Mouse (Mus musculus): ENCODE measurements around the gene Abcc6. TPM values are rescaled to one million over a fixed set of nuclear protein-coding genes. Genes with fewer than 3 reads are reported as not detected.

Abcc6 gene
- 0.27 TPM in 2 replicates for polyA plus RNA-seq (2015; fragmentation: Nextera tagmentation; extraction: Ambion mirVana)

GRCm38 (mm10) chr7:46030145-46030488 lies at the start of gene Abcc6:
Abcc6 (minus strand) TSS chr7:46030302.
- Histone ChIP-seq H3K36me3 (no peaks in the 10 kb centered on the region), H3K4me2 (replicated peaks) (no peak within 1 kb of the TSS), H3K9ac (replicated peaks) (no peak within 1 kb of the TSS), H3K4me1 (peaks cover 11% of the 10 kb centered on the region), H3K27me3 (no peaks in the 10 kb centered on the region), H3K4me3 (no peak within 1 kb of the TSS), H3K9me3 (no peaks in the 10 kb centered on the region), H3K27ac (replicated peaks) (no peak within 1 kb of the TSS)
- whole genome bisulfite sequencing, result 6% methylated on average over 11 of the region's 11 CpGs
- ATAC-seq (replicated peaks), result no peak

DNA sequence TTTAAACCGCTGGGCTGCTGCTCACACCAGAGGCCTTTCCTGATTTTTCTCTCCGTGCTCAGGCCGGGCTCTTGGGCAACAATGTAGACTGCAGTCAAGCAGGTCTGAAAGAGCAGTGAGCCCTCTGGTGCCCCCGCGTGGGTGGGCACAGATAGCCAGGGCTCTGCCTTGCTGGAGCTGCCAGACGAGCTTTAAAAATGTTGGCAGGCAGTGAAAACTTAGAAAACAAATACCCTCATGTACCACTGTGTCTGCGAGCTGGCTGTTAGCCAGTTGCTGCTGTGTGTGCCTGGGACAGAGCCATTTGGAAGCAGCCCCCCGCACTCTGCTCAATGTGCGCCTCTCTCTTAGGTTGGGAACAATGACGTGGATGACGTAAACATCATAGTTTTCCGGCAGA lies 47.6 kb upstream of the Abcc6 start:
- H3K4me3 ChIP-seq, result no peak overlapping the region
- H3K4me1 ChIP-seq, result peaks cover 4% of the 10 kb centered on the region; the same call in 1 of the 2 replicates
- no peaks in the 10 kb centered on the region for H3K27me3 ChIP-seq
- peak; percentile 81 for ATAC-seq (replicated peaks)
- no peak overlapping the region for H3K27ac ChIP-seq (replicated peaks)
- H3K36me3 ChIP-seq, result peaks cover 54% of the 10 kb centered on the region
- H3K4me2 ChIP-seq (replicated peaks), result no peak overlapping the region
- H3K9me3 ChIP-seq, result no peaks in the 10 kb centered on the region
- WGBS, result 48% methylated on average over 12 of the region's 12 CpGs
- H3K9ac ChIP-seq (replicated peaks), result no peak overlapping the region

DNA sequence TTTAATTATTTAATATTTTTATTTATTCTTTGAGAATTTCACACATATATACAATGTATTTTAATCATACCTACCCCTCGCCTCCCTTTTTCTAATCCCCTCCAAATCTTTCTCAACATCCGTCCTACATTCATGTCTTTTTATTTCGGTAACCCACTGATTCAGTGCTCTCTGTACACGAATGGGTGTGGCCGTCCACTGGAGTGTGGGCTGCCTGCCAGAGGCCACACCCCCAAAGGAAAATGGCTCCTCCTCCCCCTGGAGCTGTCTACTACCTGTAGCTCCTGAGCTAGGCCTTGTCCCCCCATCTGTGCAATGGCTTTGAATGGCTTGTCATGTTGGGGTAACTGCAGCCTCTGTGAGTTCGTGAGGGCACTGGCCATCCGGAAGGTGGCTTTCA lies 46.7 kb upstream of the Abcc6 start:
- Histone ChIP-seq H3K9me3 (no peaks in the 10 kb centered on the region), H3K4me1 (peaks cover 4% of the 10 kb centered on the region; the same call in 1 of the 2 replicates), H3K9ac (replicated peaks) (no peak overlapping the region), H3K27ac (replicated peaks) (no peak overlapping the region), H3K4me2 (replicated peaks) (no peak overlapping the region), H3K4me3 (no peak overlapping the region), H3K36me3 (peaks cover 54% of the 10 kb centered on the region), H3K27me3 (no peaks in the 10 kb centered on the region)
- WGBS, result 87% methylated on average over 7 of the region's 7 CpGs
- ATAC-seq (replicated peaks), result no peak

DNA sequence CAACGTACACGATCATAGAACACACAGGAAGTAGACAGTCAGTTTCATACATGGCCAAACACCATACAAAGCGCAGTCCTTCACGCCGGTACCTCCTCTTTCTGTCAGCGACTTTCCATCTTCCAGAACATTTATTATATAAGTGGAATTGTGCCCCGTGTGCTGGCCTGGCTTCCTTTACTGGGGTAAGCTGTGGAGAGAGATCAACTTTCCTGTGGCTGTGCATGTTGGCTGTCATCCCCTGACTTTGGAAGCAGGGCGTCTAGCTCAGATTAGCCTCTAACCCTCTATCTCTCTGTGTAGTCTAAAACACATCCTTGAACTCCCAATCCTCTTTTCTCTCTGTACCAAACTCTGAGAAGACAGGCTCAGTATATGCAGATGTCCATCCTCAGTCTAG lies 38.7 kb upstream of the Abcc6 start:
- peaks cover 71% of the 10 kb centered on the region for H3K36me3 ChIP-seq
- no peaks in the 10 kb centered on the region for H3K4me1 ChIP-seq
- ATAC-seq (replicated peaks), result no peak
- no peaks in the 10 kb centered on the region for H3K27me3 ChIP-seq
- H3K9me3 ChIP-seq, result no peaks in the 10 kb centered on the region
- no peak overlapping the region for H3K27ac ChIP-seq (replicated peaks)
- no peak overlapping the region for H3K9ac ChIP-seq (replicated peaks)
- H3K4me2 ChIP-seq (replicated peaks), result no peak overlapping the region
- WGBS, result 94% methylated on average over 8 of the region's 8 CpGs
- no peak overlapping the region for H3K4me3 ChIP-seq

DNA sequence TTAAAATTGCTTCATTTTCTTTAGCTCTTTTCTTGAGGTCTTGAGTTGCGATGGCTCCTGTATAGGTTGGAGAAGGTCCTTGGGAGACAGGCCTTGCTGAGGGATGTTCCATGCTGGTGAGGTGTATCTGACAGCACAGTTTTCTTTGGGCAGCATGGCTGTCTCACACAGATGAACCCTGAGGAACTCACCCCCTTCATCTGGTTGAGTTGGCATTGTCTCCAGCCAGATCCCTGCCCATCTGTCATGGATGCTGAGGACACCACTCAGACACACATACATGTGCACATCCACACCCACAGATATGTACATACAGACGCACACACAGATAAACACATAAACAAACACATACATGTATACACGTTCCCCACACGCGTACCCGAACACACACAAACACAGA lies 33.2 kb upstream of the Abcc6 start:
- Histone ChIP-seq H3K36me3 (peaks cover 53% of the 10 kb centered on the region), H3K27me3 (no peaks in the 10 kb centered on the region), H3K4me3 (no peak overlapping the region), H3K27ac (replicated peaks) (no peak overlapping the region), H3K9me3 (no peaks in the 10 kb centered on the region), H3K9ac (replicated peaks) (no peak overlapping the region), H3K4me1 (no peaks in the 10 kb centered on the region), H3K4me2 (replicated peaks) (no peak overlapping the region)
- 97% methylated on average over 6 of the region's 6 CpGs for WGBS
- ATAC-seq (replicated peaks), result no peak

GRCm38 (mm10) chr7:46061614-46062013 lies 31.5 kb upstream of the Abcc6 start:
- H3K27me3 ChIP-seq, result no peaks in the 10 kb centered on the region
- H3K4me2 ChIP-seq (replicated peaks), result no peak overlapping the region
- H3K9me3 ChIP-seq, result no peaks in the 10 kb centered on the region
- no peak for ATAC-seq (replicated peaks)
- no peaks in the 10 kb centered on the region for H3K4me1 ChIP-seq
- WGBS, result 97% methylated on average over 16 of the region's 16 CpGs
- H3K9ac ChIP-seq (replicated peaks), result no peak overlapping the region
- H3K36me3 ChIP-seq, result peaks cover 58% of the 10 kb centered on the region
- H3K4me3 ChIP-seq, result no peak overlapping the region
- H3K27ac ChIP-seq (replicated peaks), result no peak overlapping the region

- no peak overlapping the region for H3K4me3 ChIP-seq
- H3K27ac ChIP-seq (replicated peaks), result no peak overlapping the region
- no peak for ATAC-seq (replicated peaks)
- H3K4me1 ChIP-seq, result no peaks in the 10 kb centered on the region
- no peak overlapping the region for H3K4me2 ChIP-seq (replicated peaks)
- WGBS, result 98% methylated on average over 8 of the region's 8 CpGs
- no peaks in the 10 kb centered on the region for H3K9me3 ChIP-seq
- peaks cover 51% of the 10 kb centered on the region for H3K36me3 ChIP-seq
- H3K27me3 ChIP-seq, result no peaks in the 10 kb centered on the region
- no peak overlapping the region for H3K9ac ChIP-seq (replicated peaks)
These were observed 30.6 kb upstream of the Abcc6 start for GRCm38 (mm10) chr7:46060688-46061087.

DNA sequence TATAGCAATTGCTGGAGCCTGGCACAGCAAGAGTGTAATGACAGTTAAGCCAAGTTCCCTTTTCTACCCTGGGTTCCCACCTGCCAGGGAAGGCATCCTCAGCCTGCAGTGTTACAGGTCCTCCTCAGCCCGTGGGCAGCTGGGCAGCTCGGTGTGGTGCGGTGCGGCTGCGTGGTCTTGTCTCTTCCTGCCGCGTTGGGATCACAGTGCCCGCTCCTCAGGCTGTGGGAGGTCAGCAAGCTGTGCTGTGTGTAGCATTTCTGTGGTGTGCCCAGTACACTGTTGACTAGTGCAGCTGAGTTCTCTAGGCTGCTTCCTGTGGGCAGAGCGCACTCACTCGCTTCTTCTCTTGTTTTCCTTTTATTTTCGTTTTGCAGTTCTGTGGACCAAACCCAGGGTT lies 28.8 kb upstream of the Abcc6 start:
- no peak overlapping the region for H3K27ac ChIP-seq (replicated peaks)
- no peak overlapping the region for H3K4me2 ChIP-seq (replicated peaks)
- H3K9me3 ChIP-seq, result no peaks in the 10 kb centered on the region
- H3K4me3 ChIP-seq, result no peak overlapping the region
- peaks cover 61% of the 10 kb centered on the region for H3K36me3 ChIP-seq
- no peaks in the 10 kb centered on the region for H3K4me1 ChIP-seq
- H3K9ac ChIP-seq (replicated peaks), result no peak overlapping the region
- no peaks in the 10 kb centered on the region for H3K27me3 ChIP-seq
- ATAC-seq (replicated peaks), result no peak
- WGBS, result 96% methylated on average over 11 of the region's 11 CpGs

DNA sequence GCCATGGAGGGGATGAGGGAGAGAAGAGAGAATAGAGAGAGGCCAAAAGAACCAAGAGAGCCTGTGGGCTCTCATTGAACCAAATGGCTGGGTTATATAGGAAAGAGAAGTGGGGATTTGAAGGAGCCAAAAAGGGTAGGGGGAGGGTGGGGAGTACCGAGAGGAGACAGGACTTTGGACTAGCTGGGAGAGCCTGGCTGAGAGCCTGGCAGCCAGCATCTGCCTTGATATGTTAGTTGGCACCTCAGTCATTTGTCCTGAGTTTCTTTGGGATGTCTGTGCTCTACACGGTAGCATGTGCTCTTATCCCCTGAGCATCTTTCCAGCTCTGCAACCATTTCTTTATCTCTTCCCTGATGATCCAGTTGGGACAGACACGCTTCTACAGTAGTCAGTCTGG lies 23.5 kb upstream of the Abcc6 start:
- Histone ChIP-seq H3K36me3 (peaks cover 54% of the 10 kb centered on the region), H3K27me3 (no peaks in the 10 kb centered on the region), H3K4me1 (no peaks in the 10 kb centered on the region), H3K9me3 (no peaks in the 10 kb centered on the region), H3K4me2 (replicated peaks) (no peak overlapping the region), H3K9ac (replicated peaks) (no peak overlapping the region), H3K27ac (replicated peaks) (peak overlapping the region; percentile 37), H3K4me3 (no peak overlapping the region)
- ATAC-seq (replicated peaks), result no peak
- 70% methylated on average over 3 of the region's 3 CpGs for WGBS

GRCm38 (mm10) chr7:46052161-46052821 lies 22.2 kb upstream of the Abcc6 start:
- ATAC-seq (replicated peaks), result 0 out of 2 replicates have a peak, but pooled peaks have one; percentile 60
- Histone ChIP-seq H3K27me3 (no peaks in the 10 kb centered on the region), H3K4me3 (no peak overlapping the region), H3K9me3 (no peaks in the 10 kb centered on the region), H3K9ac (replicated peaks) (no peak overlapping the region), H3K27ac (replicated peaks) (no peak overlapping the region), H3K36me3 (peaks cover 53% of the 10 kb centered on the region), H3K4me1 (no peaks in the 10 kb centered on the region), H3K4me2 (replicated peaks) (no peak overlapping the region)
- 80% methylated on average over 4 of the region's 4 CpGs for WGBS

GRCm38 (mm10) chr7:46049981-46050380 lies 19.9 kb upstream of the Abcc6 start:
- H3K4me1 ChIP-seq, result no peaks in the 10 kb centered on the region
- 80% methylated on average over 7 of the region's 7 CpGs for WGBS
- no peak overlapping the region for H3K27ac ChIP-seq (replicated peaks)
- no peaks in the 10 kb centered on the region for H3K27me3 ChIP-seq
- H3K4me2 ChIP-seq (replicated peaks), result no peak overlapping the region
- no peak for ATAC-seq (replicated peaks)
- peaks cover 61% of the 10 kb centered on the region for H3K36me3 ChIP-seq
- no peaks in the 10 kb centered on the region for H3K9me3 ChIP-seq
- H3K4me3 ChIP-seq, result no peak overlapping the region
- no peak overlapping the region for H3K9ac ChIP-seq (replicated peaks)

- Histone ChIP-seq H3K27ac (replicated peaks) (no peak overlapping the region), H3K4me3 (no peak overlapping the region), H3K9me3 (no peaks in the 10 kb centered on the region), H3K27me3 (no peaks in the 10 kb centered on the region), H3K9ac (replicated peaks) (no peak overlapping the region), H3K36me3 (peaks cover 58% of the 10 kb centered on the region), H3K4me2 (replicated peaks) (no peak overlapping the region), H3K4me1 (no peaks in the 10 kb centered on the region)
- no peak for ATAC-seq (replicated peaks)
- 91% methylated on average over 13 of the region's 13 CpGs for WGBS
These were observed 17.9 kb upstream of the Abcc6 start for GRCm38 (mm10) chr7:46047873-46048562.

DNA sequence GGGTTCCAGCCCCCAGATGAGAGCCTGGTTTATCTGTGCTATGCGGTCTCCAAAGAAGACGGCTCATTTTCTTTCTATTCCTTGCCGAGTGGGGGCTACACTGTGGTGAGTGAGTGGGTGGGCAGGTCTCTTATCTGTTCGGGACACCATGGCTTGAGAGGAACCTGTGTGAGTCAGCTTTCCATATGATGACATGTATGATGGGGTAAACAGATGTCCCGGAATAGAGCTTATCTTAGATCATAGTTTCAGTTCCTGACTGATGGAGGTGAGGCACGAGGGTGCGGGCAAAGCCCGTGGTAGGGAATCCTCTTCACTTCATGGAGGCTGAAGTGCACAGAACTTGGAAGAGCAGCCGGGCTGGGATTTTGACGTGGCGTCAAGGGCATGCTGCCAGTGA lies 15.8 kb upstream of the Abcc6 start:
- Histone ChIP-seq H3K27me3 (no peaks in the 10 kb centered on the region), H3K27ac (replicated peaks) (no peak overlapping the region), H3K9me3 (no peaks in the 10 kb centered on the region), H3K4me2 (replicated peaks) (no peak overlapping the region), H3K9ac (replicated peaks) (no peak overlapping the region), H3K4me3 (no peak overlapping the region), H3K36me3 (peaks cover 68% of the 10 kb centered on the region), H3K4me1 (no peaks in the 10 kb centered on the region)
- ATAC-seq (replicated peaks), result no peak
- WGBS, result 98% methylated on average over 11 of the region's 11 CpGs

Measured in forebrain, embryonic 15.5 days (tissue).